Mouse (Mus musculus) thymus, postnatal 25 days (tissue): Measurements from ENCODE around the gene Acot4.
A peak's percentile ranks its signal among the peaks of the same experiment; 100 is the strongest.
"Not testable (repeated sequence)": the region's sequence is repeated elsewhere in the genome, so short reads cannot be mapped to it uniquely, and the experiment has no call there.

Source experiments
- DNase-seq: peaks from one replicate; pipeline ENCODE4 v3.0.0; 2022

Gene Acot4

GRCm38 (mm10) chr12:84032854-84033253 lies 5.3 kb upstream of the Acot4 start:
- DNase-seq: no peak

GRCm38 (mm10) chr12:84033302-84033701 lies 4.9 kb upstream of the Acot4 start:
- DNase-seq: not testable (repeated sequence)

- no peak for DNase-seq
These were observed 4.1 kb upstream of the Acot4 start for GRCm38 (mm10) chr12:84034108-84034507.

- not testable (repeated sequence) for DNase-seq
These were observed 522 bp downstream of the Acot4 start, which contains the start of gene Gm49366 for GRCm38 (mm10) chr12:84038691-84039111. Gene Gm49366, plus strand, starts transcription at chr12:84038935.

- no peak for DNase-seq
These were observed 4.1 kb downstream of the Acot4 start for GRCm38 (mm10) chr12:84042248-84042647.

GRCm38 (mm10) chr12:84044045-84044444 lies 5.9 kb downstream of the Acot4 start:
- no peak for DNase-seq

- DNase-seq: no peak
These were observed 8.7 kb downstream of the Acot4 start for GRCm38 (mm10) chr12:84046906-84047305.

- DNase-seq: not testable (repeated sequence)
These were observed 12.6 kb downstream of the Acot4 start for GRCm38 (mm10) chr12:84050744-84051143.

- no peak for DNase-seq
These were observed 13.8 kb downstream of the Acot4 start, which contains the start of gene Acot3 for GRCm38 (mm10) chr12:84051937-84052474. Gene Acot3, plus strand, starts transcription at chr12:84052144.

- no peak for DNase-seq
These were observed 14.4 kb downstream of the Acot4 start for GRCm38 (mm10) chr12:84052609-84053008.

- DNase-seq: no peak
These were observed 15.0 kb downstream of the Acot4 start for GRCm38 (mm10) chr12:84053173-84053572.

GRCm38 (mm10) chr12:84053679-84054391 lies 15.7 kb downstream of the Acot4 start:
- DNase-seq: no peak

GRCm38 (mm10) chr12:84060946-84061345 lies 22.8 kb downstream of the Acot4 start:
- no peak for DNase-seq

GRCm38 (mm10) chr12:84062336-84062735 lies 24.2 kb downstream of the Acot4 start:
- no peak for DNase-seq

- peak; percentile 19 for DNase-seq
These were observed 25.0 kb downstream of the Acot4 start for GRCm38 (mm10) chr12:84063228-84063627.

GRCm38 (mm10) chr12:84063833-84064232 lies 25.7 kb downstream of the Acot4 start:
- no peak for DNase-seq

- no peak for DNase-seq
These were observed 26.4 kb downstream of the Acot4 start for GRCm38 (mm10) chr12:84064621-84065020.

GRCm38 (mm10) chr12:84067752-84068151 lies 29.6 kb downstream of the Acot4 start:
- DNase-seq: no peak

GRCm38 (mm10) chr12:84068296-84068695 lies 30.1 kb downstream of the Acot4 start:
- no peak for DNase-seq

GRCm38 (mm10) chr12:84068986-84069385 lies 30.8 kb downstream of the Acot4 start, which contains the start of gene Acot5:
Gene Acot5, plus strand, starts transcription at chr12:84069325.
- DNase-seq: no peak

GRCm38 (mm10) chr12:84069582-84069981 lies 31.4 kb downstream of the Acot4 start:
- peak; percentile 43 for DNase-seq

GRCm38 (mm10) chr12:84071696-84072095 lies 33.5 kb downstream of the Acot4 start:
- no peak for DNase-seq

- no peak for DNase-seq
These were observed 39.3 kb downstream of the Acot4 start for GRCm38 (mm10) chr12:84077371-84077990.

GRCm38 (mm10) chr12:84083842-84084241 lies 45.7 kb downstream of the Acot4 start:
- DNase-seq: no peak
